Mouse (Mus musculus) ES-Bruce4 (cell line): ENCODE measurements around the gene Vps26c. TPM values are rescaled to one million over a fixed set of nuclear protein-coding genes. Genes with fewer than 3 reads are reported as not detected.

ENCODE experiments used
- H3K27ac ChIP-seq: 2 replicates; pipeline ENCODE4 v1.5.1; 2012; ENCODE audit warnings: low read length, inconsistent platforms; ENCODE audit not compliant: insufficient read depth
- H3K27me3 ChIP-seq: 2 replicates; pipeline ENCODE4 v1.6.1; 2012; ENCODE audit warnings: mild to moderate bottlenecking, low read length, inconsistent platforms; ENCODE audit not compliant: control insufficient read depth, poor library complexity, insufficient read depth, severe bottlenecking
- H3K36me3 ChIP-seq: 2 replicates; pipeline ENCODE4 v1.6.1; 2012; ENCODE audit warnings: inconsistent platforms, mild to moderate bottlenecking, low read length, moderate library complexity; ENCODE audit not compliant: control insufficient read depth, poor library complexity, insufficient read depth, severe bottlenecking
- H3K4me1 ChIP-seq: one replicate; pipeline ENCODE4 v1.8.1; 2011; ENCODE audit warnings: low read length; ENCODE audit not compliant: control insufficient read depth, insufficient read depth
- H3K4me3 ChIP-seq: 2 replicates; pipeline ENCODE4 v1.5.1; 2011; ENCODE audit warnings: low read depth, mild to moderate bottlenecking, low read length
- H3K9ac ChIP-seq: 2 replicates; pipeline ENCODE4 v1.6.1; 2012; ENCODE audit warnings: low read depth, mild to moderate bottlenecking, inconsistent platforms; ENCODE audit not compliant: poor library complexity, severe bottlenecking
- H3K9me3 ChIP-seq: replicated peaks from 2 replicates; pipeline ENCODE4 v1.6.1; 2012; ENCODE audit warnings: mild to moderate bottlenecking, low read length, inconsistent platforms; ENCODE audit not compliant: control insufficient read depth, poor library complexity, insufficient read depth, severe bottlenecking
- CTCF ChIP-seq: IDR thresholded peaks from one replicate; pipeline ENCODE4 v1.8.1; 2011; ENCODE audit warnings: low read depth, low read length
- EP300 ChIP-seq: IDR thresholded peaks from 2 replicates; pipeline ENCODE4 v1.6.1; 2011; ENCODE audit warnings: low read depth, low read length; ENCODE audit not compliant: insufficient read depth
- POLR2A ChIP-seq: IDR thresholded peaks from one replicate; pipeline ENCODE4 v1.8.1; 2011; ENCODE audit warnings: low read length; ENCODE audit not compliant: insufficient read depth
- polyA plus RNA-seq: library from polyadenylated mRNA; stranded (reverse); fragments of >200 nt; gene quantifications from 2 replicates; pipeline ENCODE4 v1.2.4, GENCODE M21; 2011; ENCODE audit warnings: low read depth; ENCODE audit not compliant: missing spikeins, insufficient read depth, insufficient read length

Gene Vps26c
- polyA plus RNA-seq, 1 experiment = 38.9 TPM

GRCm38 (mm10) chr16:94555346-94555745 is 28.7 kb upstream of the Vps26c start:
- no peaks in the 10 kb centered on the region for H3K27me3 ChIP-seq

DNA sequence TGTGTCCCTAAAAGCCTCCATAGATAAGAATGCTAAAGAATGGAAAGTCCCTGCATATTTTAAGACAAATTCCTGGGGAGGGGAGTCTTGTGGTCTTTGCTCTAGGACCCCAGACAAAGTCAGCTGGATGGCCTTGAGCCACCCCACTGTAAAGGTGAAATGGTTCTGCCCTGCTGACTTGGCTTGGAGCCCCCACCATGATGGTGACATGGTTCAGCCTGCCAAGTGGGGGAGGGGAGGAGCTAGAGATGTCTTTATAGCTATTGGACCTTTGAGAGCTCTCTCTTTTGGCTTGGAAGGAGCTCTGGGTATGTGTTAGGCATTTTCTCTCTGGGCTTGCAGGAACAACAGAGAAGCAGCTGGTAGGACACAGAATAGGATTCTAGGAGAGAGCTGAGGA is 25.3 kb upstream of the Vps26c start:
- Histone ChIP-seq H3K27ac (peak overlapping the region; percentile 80), H3K4me3 (peak overlapping the region; percentile 55; the same call in 1 of the 2 replicates), H3K4me1 (no peaks in the 10 kb centered on the region), H3K36me3 (no peaks in the 10 kb centered on the region), H3K27me3 (no peaks in the 10 kb centered on the region), H3K9me3 (0 out of 2 replicates have a peak, but pooled peaks cover 4% of the 10 kb centered on the region), H3K9ac (peak overlapping the region; percentile 68; the same call in 1 of the 2 replicates)
- TF ChIP-seq EP300 (0 out of 2 replicates have a peak, but pooled peaks have one; percentile 45), CTCF (no peak), POLR2A (peak; percentile 79)

More at GRCm38 (mm10) chr16:94555346-94555745, 28.7 kb upstream of the Vps26c start:
- no peak for TF ChIP-seq EP300
- TF ChIP-seq CTCF = no peak
- no peak for TF ChIP-seq POLR2A
- 0 out of 2 replicates have a peak, but pooled peaks cover 4% of the 10 kb centered on the region for H3K9me3 ChIP-seq
- H3K27ac ChIP-seq = no peak overlapping the region
- H3K4me1 ChIP-seq = no peaks in the 10 kb centered on the region
- no peak overlapping the region for H3K4me3 ChIP-seq
- H3K36me3 ChIP-seq = no peaks in the 10 kb centered on the region
- no peak overlapping the region for H3K9ac ChIP-seq

- Histone ChIP-seq H3K4me3 (no peak overlapping the region), H3K27me3 (no peaks in the 10 kb centered on the region), H3K9me3 (0 out of 2 replicates have a peak, but pooled peaks cover 4% of the 10 kb centered on the region), H3K4me1 (no peaks in the 10 kb centered on the region), H3K36me3 (no peaks in the 10 kb centered on the region), H3K9ac (peak overlapping the region; percentile 24), H3K27ac (no peak overlapping the region)
- TF ChIP-seq POLR2A (no peak), EP300 (no peak), CTCF (no peak)
Observed at GRCm38 (mm10) chr16:94549813-94550212, 23.2 kb upstream of the Vps26c start.

GRCm38 (mm10) chr16:94545781-94546562 is 19.3 kb upstream of the Vps26c start:
- H3K4me3 ChIP-seq = no peak overlapping the region

DNA sequence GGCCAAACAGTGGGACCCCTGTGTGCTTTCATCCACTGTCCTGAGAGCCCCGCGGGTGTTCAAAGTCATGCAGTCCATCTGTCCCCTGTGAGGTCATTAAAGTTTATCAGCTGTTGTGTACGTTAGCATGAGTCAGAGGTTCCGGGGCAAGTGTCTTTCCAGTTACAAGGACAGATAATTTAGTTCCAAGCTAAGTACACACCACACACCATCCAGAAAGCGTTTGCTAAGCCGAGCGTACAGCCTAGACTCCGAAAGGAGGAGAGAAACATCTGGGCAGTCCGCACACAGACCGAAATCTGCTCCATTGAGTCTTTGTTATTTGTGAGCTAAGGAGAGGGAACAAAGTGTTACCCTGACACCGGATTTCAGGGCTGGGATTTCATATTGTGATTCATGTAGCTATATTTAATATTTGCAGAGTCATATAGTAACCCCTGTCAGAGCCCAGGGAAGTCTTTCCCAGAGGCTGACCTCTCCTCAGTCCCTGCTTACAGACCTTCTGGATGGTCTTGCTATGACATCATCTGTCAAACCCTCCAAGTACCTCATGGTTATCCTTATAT is 18.0 kb upstream of the Vps26c start:
- TF ChIP-seq CTCF (no peak), POLR2A (no peak), EP300 (no peak)

More at GRCm38 (mm10) chr16:94545781-94546562, 19.3 kb upstream of the Vps26c start:
- no peak overlapping the region for H3K9ac ChIP-seq
- TF ChIP-seq CTCF (no peak), EP300 (no peak), POLR2A (no peak)
- no peaks in the 10 kb centered on the region for H3K9me3 ChIP-seq
- H3K36me3 ChIP-seq = no peaks in the 10 kb centered on the region
- H3K27me3 ChIP-seq = no peaks in the 10 kb centered on the region
- H3K4me1 ChIP-seq = no peaks in the 10 kb centered on the region
- H3K27ac ChIP-seq = no peak overlapping the region

DNA sequence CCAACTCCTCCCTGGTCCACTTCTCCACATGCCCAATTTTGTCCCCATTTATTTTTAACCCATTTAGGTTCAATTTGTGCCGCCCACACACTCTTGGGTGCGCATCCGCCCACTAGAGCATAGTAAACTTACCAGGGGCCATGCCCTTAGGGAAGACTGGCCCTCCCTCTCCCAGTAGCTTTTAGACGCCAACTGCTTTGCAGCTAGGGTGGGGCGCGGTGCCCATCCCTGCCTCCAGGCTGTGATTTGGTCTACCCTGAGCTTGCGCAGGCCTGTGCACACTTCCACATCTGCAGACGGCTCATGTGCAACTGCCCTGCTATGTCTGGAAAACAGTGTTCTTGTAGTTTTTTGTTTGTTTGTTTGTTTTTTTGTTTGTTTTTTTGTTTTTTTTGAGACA is 16.3 kb upstream of the Vps26c start:
- Histone ChIP-seq H3K36me3 (no peaks in the 10 kb centered on the region), H3K27me3 (no peaks in the 10 kb centered on the region), H3K27ac (no peak overlapping the region), H3K9ac (no peak overlapping the region), H3K9me3 (no peaks in the 10 kb centered on the region), H3K4me3 (no peak overlapping the region), H3K4me1 (no peaks in the 10 kb centered on the region)
- peak; percentile 87 for TF ChIP-seq EP300
- no peak for TF ChIP-seq CTCF
- TF ChIP-seq POLR2A = no peak

More for the DNA sequence above, 18.0 kb upstream of the Vps26c start:
- Histone ChIP-seq H3K36me3 (no peaks in the 10 kb centered on the region), H3K27ac (no peak overlapping the region), H3K4me3 (no peak overlapping the region), H3K9ac (no peak overlapping the region), H3K9me3 (no peaks in the 10 kb centered on the region), H3K27me3 (no peaks in the 10 kb centered on the region), H3K4me1 (no peaks in the 10 kb centered on the region)
